Mouse (Mus musculus) ES-Bruce4 (cell line): ENCODE results near the gene Nfatc4.

Experiments used
- CTCF ChIP-seq: IDR thresholded peaks from one replicate; pipeline ENCODE4 v1.8.1; 2011; ENCODE audit warnings: low read depth, low read length
- POLR2A ChIP-seq: IDR thresholded peaks from one replicate; pipeline ENCODE4 v1.8.1; 2011; ENCODE audit warnings: low read length; ENCODE audit not compliant: insufficient read depth

DNA sequence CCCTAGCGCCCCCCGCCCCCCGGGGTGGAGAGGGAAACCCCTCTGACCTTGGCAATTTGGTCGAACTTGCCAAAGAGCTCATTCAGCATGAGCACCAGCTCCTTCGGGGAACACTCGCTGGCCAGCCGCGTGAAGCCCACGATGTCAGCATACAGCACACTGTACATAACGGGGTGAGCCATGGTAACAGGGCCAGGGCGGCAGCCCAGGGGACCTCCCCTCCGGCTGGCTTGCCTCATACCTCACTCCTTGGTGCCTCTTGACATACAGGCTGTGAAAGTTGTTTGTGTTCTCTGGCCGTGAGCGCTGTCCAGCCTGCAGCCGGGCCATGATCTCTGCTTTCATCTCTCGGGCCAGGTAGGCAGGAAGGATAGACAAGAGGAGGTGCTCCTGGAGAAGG is 43.3 kb upstream of the Nfatc4 start:
- TF ChIP-seq POLR2A (no peak), CTCF (no peak)
